Mouse (Mus musculus): ENCODE measurements around the gene Arhgef9.
A peak's percentile ranks its signal among the peaks of the same experiment; 100 is the strongest.

Gene Arhgef9

DNA sequence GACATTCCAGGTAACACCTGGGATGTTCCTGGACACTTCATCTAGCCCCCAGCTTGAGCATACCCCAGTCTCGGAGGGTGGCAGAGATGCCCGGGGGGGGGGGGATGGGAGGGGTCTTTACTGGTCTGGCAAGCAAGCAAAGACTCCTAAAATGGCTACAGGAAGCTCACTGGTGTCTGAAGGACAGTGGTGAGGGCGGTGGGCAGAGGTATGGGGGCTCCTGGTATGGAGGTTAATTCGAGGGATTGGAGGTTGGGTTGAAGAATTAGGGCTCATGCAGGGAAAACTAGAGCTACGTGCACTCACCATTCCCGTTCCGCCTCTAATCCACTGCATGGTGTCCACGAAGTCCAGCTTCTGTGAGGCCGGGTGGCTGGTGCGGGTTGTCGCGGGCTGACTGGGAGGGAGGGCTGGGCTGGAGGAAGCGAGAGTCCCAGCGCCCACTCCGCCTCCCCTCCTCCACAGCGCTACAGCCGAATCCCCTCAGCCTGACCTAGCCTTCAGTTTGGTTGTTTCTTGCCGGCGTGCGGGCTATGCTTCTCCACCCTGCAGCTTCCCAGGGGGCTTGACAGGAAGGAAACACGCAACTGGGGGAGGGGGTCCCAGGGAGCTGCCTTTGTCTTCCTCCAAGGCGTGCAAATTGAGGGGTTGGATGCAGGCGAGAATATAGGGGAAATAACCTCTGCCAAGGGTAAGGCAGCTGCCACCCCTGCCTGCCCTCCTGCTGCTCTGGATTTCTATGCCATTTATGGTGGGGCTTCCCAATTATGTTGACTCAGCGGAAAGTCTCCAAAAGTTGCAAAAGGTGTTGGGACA, at the start of gene Arhgef9:
Gene Arhgef9 (minus strand): TSS at position 753 of the 816 bp plus-strand sequence.
- no peak for DNase-seq (ENCODE audit: low spot score in 2 of 2)

DNA sequence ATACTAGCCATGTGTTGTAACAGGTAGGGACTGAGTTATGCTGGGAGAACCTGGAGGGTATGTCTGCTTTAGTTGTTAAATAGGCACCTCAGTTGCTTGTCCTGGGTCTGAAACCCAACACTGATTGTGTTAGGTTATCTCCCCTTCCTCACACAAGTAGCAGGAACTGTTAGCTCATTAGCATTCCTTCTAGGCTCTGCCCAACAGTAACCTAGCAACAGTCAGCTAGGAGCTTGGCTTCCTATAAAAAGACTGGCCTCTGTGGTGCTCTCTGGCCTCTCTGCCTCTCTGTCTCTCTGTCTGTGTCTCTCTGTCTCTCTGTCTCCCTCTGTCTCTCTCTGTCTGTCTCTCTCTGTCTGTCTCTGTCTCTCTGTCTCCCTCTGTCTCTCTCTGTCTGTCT, 42.2 kb upstream of the Arhgef9 start:
- DNase-seq (ENCODE audit: low spot score in 2 of 2) = no peak

DNA sequence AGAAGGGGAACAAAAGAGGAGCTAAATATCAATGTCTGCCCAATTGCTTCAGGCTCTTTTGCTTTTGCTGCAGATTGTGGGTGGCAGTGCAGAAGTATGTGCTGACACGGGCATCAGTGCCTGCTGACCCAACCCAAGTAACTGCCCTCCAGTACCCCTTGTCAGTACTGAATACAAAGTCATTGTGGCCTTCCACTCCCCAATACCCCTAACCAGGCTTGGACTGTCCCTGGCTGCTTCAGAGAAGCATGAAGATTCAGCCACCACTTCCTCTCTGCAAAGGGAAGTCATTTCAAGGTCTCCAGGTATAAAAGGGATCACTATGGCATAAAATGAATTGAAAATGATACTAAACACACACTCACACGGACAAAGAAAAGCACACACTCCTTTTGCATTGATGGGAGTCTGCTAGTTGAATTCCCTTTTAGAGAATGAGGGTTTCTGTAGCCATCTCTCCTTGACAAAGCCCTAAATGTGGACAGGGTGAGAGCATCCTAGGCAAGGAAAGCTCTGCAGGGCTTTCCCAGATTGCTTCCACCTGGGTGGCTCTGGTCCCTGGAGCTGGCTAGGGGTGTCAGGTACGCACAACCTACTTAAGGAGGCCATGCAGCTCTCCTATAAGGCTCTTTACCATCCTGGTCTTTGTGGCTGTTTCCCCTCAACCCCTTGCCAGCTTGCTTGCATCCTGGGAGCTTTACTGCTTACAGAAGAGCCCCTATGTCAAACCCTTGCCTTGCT, 1.1 kb downstream of the Arhgef9 start:
- no peak for DNase-seq (ENCODE audit: low spot score in 2 of 2)

DNA sequence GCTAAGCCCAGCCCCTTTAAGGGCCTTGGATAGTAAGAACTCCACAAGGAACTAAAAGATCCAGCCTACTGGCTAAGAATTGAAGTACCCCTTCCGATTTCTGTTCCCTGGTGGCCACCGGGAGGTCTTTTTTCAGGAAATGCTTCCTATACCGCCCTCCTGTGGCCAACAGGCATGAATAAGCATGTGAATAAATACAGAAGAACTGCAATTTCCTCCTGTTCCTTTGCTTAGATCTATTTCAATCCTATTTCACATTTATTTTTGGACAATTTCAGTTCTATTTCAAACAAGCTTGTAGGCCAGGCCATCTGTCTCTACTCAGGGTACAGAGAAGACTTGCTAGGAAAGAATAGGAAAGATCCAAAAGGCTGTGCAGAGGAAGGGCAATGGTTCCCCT, 20.7 kb downstream of the Arhgef9 start:
- peak in 1 of 2 experiments; percentile 31 for DNase-seq (ENCODE audit: low spot score in 2 of 2)

DNA sequence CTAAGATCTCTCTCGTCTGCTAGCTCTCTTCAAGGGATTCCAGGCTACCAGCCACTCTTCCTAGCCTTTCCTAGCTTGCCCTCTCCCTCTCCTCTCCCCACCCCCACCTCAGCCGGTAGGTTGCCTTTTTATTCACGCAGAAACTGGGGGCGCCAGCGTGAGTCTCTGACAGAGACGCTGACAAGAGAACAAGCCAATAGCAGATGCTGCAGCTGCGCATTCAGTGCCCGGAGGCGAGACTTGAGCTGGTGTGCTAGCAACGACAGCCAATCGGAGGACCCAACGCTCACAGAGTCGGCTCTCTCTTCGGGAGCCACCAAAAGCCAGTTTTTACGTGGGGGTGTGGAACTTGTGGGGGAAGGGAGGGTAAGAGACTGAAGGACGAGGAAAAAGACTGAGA, 30.3 kb downstream of the Arhgef9 start:
- peak; percentile 80 to 91 for DNase-seq (ENCODE audit: low spot score in 2 of 2)

DNA sequence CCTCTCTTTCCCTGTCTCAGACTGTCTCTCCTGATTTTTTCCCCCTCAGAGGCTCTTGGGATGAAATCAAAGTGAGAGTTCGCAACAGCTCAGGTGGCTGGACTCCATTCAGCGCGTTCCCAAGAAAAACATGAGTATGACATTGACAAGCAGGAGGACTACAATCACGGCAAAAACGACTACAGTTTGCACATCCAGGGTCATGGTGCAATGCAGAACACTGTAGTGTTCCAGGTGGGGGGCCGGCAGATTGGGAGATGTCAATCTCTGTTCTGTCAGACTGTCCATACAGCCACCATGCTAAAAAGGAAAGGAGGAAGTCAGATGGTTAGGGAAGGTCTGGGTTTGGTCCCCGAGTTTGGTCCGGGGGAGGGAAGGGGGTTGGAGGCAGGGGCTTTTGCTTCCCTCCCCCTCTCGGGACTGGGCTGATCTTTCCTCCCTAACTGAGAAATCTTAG, 31.0 kb downstream of the Arhgef9 start:
- DNase-seq (ENCODE audit: low spot score in 2 of 2) = no peak

DNA sequence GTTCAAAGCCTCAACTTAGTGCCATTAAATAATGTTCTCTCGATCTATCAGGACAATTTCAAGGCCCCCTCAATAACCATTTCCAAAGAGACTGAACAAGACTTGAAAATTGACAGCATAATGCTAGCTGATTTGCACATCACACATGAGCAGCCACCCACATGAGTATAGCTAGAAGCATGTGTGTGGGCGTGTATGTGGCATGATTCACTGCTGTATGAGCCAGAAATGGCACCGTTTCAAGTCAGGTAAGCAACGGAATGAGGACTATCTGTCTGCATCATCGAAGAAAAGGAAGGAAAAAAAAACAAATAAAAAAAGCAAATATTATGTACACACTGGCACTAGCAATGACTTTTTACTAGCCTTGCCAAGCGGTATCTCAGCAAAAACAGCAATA, 32.5 kb downstream of the Arhgef9 start:
- DNase-seq (ENCODE audit: low spot score in 2 of 2) = no peak

DNA sequence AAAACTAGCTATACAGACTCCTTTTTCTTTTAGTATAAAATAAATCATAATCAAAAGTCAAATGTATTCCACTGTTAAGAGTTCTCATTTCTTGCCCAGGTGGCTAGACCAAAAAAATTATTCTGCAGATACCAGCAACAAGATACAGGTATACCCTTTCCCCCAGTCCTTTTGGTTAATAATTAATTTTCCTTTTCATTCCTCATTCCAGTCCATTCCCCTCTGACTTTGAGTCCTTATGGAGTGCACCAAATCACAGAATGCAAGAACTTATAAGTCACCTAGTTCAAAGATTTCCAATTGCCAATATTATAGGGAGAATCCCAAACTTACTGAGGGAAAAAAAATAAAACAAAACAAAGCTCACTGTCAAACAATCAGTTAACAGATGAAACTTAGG, 33.2 kb downstream of the Arhgef9 start:
- DNase-seq (ENCODE audit: low spot score in 2 of 2) = no peak

DNA sequence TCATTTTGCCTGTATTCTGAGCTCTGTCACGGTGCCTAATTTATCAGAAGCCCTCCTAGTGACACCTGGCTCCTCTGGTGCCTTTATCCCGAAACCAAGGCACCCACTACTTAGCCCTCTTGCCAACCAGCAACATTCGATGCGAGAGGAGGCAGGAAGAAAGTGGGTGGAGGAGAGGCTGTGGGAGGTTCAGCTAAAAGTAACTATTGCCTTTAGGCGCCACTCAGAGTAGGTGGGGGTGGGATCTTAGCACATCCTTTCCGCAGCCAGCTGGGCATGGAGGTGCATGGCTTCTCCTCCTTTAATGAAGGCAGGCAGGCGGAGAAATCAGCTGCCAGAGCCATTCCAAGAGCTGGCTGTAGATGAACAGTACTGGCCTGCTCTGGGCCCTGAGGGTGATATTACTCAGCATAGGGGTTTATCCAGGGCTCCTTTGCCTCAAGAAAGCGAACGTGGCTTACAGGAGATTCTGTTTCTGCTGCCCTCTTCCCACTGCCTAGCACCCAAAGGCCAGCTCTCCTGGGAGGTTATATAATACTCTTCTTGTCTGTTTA, 39.7 kb downstream of the Arhgef9 start:
- DNase-seq (ENCODE audit: low spot score in 2 of 2) = no peak

DNA sequence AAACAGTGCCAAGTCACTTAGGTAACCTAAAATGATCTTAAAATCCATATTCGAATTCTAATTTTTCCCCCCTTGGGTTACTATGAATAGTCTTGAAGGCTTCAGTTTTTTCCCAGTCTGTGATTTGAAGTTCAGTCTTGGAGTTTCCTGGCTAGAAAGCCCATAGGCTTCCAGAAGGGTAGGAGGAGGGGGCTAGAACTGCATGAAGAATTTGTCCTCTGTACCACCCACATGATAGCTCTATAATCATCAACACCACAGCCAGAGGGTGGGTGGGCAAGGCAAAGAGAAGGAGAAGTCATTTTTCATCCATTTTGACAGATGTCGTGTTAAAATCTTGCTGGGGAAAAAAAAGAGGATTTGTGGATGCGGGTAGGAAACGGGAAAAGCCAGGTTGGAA, 58.0 kb downstream of the Arhgef9 start:
- DNase-seq (ENCODE audit: low spot score in 2 of 2) = no peak

DNA sequence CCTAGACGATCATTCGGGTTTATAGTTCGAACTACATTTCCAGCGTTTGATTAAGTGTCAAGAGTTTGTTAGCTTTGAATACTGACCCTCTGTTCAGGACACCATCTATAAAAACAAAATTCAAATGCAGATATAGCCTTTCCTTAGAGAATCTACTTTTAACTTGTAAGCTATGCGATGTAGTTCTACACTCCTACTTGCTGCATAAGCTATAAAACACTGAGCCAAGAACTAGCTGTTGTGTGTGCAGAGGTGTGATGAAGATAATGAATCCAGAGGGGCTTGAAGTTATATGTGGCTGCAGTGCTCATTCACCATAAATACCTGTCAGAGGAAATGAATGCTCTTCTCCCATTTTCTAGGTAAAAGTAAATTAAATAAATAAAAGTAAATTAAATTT, 63.2 kb downstream of the Arhgef9 start:
- no peak for DNase-seq (ENCODE audit: low spot score in 2 of 2)

DNA sequence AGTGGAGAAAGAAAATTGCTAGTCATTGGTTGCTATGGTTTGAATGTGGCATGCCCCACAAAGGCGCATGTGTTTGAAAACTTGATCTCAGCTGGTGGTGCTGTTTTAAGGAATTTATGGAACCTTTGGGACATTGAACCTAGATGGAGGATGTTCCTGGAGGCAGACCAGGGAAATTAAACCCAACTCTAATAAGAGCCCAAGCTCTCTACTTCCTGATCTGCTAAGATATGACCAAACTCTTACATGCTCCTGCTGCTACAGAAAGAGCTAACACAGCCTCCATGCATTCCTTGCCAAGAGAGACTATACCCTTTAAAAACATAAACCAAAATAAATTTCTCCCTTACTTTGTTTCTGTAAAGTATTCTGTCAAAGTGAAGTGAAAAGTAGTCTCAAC, 63.7 kb downstream of the Arhgef9 start:
- no peak for DNase-seq (ENCODE audit: low spot score in 2 of 2)

DNA sequence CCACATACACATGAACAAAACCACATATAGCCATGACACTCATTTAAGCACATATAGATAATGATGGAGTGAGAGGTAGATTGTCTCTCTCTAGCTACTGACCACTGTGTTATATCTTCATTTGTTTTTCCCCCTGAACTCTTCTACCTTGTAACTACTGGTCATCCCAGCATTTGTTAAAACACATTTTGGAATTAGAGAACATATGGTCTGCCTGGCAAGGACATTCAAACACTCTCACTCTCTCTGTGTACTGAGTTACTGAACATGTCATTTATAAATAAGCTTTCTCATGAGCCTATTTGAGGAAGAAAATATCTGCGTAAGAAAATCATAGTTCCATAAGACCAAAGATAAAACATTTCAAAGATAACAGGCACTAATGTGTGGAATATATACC, 64.9 kb downstream of the Arhgef9 start:
- no peak for DNase-seq (ENCODE audit: low spot score in 2 of 2)

DNA sequence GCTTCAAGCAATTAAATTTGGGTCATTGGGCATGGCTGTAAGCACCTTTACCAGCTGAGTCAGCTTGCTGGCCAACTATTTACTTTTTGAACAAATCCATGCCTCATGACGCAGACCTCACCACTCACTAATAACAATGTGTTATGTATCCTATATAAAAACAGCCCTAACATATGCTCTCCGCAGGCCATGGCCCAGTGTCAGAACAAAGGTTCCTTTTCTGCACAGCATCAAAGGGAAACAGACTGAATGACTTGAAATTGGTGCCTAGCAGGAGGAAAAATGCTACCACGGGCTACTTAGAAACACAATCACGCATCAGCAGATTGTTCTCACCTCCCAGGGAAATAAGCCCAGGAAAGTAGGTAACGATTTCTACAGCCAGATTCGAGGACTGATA, 73.2 kb downstream of the Arhgef9 start:
- no peak for DNase-seq (ENCODE audit: low spot score in 2 of 2)

DNA sequence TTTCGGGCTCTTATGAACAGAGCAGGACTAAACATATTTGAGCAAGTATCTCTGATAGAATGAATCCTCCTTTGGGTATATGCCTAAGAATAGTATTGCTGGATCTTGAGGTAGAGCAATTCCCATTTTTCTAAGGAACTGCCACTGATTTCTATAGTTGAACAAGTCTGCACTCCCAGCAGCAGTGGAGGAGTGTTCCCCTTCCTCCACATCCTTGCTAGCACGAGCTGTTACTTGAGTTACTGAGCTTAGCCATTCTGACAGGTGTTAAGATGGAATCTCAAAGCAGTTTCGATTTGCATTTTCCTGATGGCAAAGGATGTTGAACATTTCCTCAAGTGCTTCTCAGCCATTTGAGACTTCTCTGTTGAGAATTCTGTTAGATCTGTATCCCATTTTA, 92.3 kb downstream of the Arhgef9 start:
- DNase-seq (ENCODE audit: low spot score in 2 of 2) = no peak

DNA sequence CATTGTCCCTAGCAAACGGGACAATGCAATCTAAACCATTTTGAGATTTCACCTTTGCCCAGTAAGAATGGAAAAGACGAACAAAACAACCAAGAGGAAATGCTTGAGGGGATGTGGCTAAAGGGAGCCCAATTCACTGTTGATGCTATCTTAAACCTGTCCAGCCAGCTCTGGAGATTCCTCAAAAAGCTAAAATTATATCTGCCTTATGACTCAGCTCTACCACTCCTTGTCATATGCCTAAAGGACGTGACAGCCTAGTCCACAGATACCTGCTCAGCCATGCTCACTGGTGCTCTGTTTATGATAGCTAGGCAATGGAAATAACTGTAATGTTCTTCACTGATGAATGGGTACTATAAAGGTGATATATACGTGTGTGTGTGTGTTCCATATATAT, 109.0 kb downstream of the Arhgef9 start:
- DNase-seq (ENCODE audit: low spot score in 2 of 2) = no peak

DNA sequence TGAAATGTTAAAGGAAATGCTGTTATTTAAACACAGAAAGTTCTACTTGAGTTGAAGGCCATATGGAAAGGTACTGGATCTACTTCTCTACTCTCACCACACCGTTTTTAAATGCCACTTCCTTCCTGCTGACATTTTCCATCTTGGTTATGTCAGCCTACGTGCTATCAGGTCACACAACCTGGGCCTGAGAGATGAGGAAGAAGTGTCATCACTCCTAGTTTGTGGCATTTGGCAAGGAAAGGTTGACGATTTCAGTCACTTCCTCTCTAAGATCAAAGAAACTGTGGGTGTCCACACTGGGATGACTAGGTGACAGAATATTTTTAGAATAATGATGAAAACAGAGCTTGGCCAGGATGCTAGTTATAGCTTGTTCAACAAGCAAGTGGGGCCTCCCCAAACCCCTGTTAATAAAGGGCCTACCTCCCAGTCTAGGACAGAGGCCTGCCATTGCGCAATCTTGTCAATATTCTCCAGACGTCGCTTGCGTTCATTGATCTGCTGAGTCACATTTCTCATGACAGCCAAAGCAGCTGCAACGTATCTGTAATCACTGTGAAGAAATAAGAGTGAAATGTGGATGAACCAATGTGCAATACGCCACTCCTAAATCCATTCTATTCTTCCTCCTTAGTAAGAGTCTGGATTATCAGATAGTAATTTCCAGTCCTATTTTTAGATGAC, 119.5 kb downstream of the Arhgef9 start:
- DNase-seq (ENCODE audit: low spot score in 2 of 2) = no peak

DNA sequence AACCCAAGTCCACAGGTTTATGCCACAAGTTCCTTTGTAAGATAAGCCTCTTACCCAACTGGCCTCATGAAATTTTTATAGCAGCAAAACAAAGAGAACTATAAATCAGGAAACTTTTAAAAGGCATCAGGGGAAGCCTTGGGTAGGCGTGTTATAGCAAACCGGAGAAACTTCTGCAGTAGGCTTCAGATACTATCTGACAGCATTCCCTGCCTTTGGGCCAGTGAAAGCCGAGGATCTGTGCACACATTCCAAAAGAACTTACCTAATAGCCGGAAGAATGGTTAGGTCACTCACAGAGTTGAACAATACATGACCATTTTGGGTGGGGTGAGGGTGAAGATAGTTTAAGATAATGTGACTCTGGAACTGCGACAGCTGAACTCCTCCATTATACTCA, 168.7 kb downstream of the Arhgef9 start:
- no peak for DNase-seq (ENCODE audit: low spot score in 2 of 2)

DNA sequence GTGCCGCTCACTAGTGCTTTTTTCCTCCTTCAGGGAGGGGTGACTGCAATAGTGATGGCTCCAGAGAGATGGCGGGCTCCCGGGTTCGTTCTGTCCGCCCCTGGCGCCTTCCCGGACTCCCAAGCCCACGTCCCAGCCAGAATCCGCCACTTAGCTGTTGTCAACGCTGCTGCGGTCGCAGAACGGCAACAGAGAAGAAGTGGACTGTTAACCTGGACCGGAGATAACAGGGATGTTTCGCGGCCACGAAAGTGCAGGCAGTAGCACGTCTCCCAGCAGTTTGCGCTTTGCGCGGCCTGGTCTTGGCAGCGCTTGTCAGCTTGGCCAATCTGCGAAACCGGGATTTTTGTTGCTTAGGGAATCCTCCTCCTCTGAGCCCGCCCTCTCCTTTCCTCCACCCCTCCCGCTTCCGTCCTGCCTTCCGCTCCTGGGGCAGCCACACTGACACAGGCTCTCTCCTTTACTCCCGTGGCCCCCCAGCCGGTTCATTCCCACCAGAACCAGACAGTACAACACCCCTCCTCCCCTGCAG, 170.2 kb downstream of the Arhgef9 start, which contains the start of gene Spin4:
Gene Spin4 (minus strand): TSS at position 322 of the 532 bp plus-strand sequence.
- DNase-seq (ENCODE audit: low spot score in 2 of 2) = peak; percentile 33 to 50

DNA sequence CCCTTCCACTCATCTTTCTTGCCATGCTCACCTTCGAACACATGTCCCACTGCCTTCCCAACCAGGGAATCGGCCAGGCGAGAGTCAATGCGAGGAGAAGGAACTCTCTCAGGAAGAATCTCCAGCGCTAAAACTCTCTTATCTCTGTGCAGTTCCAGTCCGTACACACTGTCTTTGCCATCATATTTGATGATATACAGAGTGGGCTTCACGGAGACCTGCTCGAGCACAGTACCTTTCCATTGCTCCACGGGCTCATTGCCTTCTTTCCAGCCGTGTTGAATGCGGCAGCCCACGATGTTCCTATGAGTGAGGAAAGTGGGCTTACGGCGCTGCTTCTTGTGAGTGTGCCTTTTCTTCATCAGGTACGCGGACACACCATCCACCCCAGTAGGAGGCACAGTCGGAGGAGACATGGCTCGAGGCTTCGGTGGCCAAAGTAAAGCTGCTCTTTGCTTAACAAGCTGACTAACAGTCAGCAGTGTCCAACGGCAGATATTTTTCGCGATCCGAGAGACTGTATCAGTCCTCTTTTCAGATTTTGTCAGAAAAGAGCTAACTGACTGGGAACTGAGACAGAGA, 170.8 kb downstream of the Arhgef9 start:
- DNase-seq (ENCODE audit: low spot score in 2 of 2) = peak in 1 of 2 experiments; percentile 8

DNA sequence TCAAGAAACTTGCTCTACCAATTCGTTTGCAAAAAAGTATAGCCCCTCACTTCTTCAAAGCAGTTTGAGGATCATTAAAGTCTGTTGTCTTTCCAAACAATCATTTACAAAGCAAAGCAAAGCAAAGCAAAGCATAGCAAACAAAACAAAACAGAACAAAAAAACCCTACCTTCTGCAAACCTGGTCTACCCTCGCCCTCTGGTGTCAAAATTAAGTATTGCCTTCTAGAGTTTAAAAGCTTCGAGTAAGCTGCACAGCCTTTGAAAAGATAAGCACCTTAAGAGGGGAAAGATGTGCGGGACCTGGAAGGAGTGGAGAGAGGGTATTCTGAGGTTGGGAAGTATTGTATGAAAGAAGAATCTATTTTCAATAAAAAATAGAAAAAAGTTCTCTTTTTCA, 184.6 kb downstream of the Arhgef9 start:
- no peak for DNase-seq (ENCODE audit: low spot score in 2 of 2)
